Mouse (Mus musculus): ENCODE measurements at regions not wholly inside any gene's neighbourhood (a gene's known extent, or its start where the extent isn't known, plus 50 kb on each side); places are given as distances from the start of the nearest gene placed in this dataset.
"Not testable (repeated sequence)": the region's sequence is repeated elsewhere in the genome, so short reads cannot be mapped to it uniquely, and the experiment has no call there.

DNA sequence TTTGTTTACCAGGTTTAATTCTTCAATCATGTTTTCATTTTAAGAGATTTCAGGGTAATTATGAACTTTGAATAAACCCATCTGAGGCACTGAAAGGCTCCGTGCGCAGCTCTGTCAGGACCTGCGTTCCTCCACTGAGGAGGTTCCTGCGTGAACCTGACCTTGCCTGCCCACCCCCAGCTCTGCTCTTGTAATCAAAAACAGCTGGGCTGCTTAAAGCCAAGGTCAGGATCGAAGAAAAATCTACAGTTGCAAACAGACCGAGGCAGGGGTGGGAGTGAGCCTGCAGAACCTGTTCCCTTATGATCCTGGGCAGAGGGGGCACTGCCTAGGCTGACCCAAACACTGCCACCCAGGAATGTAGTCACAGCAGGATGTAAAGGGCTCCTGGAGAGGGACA is 134.8 kb upstream of the Bcor start:
- ATAC-seq (ENCODE audit: poor library complexity, severe bottlenecking), result no peak

DNA sequence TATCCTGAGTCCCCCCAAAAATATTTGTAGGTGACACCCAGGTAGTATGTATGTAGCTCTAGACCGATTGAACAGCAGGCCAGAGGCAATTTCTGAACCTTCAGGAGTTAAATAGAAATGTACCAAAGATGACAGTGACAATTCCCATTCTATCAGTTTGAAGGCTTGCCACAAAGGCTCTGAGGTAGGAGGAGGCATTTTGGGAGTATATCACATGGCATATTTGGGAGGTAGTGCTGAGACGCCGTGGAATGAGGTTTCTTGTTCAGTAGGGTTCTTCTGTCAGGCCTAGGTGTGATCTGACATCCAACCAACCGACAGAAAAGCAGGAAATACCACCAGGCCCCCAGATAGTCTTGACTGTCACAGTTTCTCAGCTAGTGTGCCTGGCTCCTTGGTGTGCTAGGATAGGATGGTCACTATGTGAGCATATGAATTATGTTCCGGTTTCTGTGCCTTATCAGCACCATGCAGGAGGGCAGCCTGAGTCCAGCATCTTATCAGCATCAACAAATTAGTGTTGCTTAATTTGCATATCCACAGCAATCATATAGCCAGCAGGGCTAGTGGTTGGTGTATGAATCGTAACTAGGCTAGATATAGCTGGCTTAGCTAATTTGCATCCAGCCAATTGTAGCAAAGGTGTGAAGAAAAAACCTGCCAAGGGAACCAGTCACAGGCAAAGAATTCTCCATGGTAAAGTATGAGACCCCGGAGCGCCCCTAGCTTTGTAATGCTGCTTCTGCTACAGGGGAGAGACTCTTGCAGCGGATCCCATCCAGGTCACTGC is 136.3 kb upstream of the Bcor start:
- peak; percentile 40; the same call in 1 of the 2 replicates for ATAC-seq (ENCODE audit: poor library complexity, severe bottlenecking)

DNA sequence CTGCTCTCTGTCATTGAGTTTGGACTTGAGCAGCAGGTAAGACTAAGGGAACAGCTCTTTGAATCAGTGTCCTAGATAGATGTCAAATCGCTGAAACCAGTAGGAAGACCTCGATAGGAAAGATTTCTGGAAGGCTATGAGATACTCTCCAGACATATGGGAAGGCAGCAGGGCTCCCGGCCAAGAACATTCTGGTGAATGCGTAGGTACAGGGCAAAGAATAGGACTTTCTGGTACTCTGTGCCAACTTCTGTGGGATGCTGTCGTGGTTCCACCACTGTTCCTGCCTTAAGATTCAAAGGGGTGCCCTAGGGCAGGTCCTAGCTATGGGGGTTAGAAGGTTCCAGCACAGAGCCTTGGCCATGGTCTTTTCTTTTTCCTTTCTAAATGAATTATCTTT is 138.5 kb upstream of the Bcor start:
- no peak for ATAC-seq (ENCODE audit: poor library complexity, severe bottlenecking)

DNA sequence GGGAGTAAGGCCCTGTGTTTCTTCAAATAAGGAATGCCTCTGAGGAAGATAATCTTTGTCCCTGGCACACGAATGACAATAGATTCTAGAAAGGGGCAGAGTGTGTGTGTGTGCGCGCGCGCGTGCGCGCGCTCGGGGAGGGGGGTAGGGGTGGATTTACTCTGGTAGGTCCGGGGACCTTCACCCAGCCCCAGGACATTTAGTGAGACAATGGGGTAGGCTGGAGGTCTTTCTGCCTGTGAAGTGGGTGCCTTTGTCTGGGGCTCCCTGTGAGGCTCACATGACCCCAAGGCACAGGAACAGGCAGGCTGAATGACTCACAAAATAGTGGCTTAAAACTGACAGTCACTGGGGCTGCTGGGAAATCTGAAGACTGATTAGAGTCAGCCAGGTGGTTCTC is 139.1 kb upstream of the Bcor start:
- no peak for ATAC-seq (ENCODE audit: poor library complexity, severe bottlenecking)

DNA sequence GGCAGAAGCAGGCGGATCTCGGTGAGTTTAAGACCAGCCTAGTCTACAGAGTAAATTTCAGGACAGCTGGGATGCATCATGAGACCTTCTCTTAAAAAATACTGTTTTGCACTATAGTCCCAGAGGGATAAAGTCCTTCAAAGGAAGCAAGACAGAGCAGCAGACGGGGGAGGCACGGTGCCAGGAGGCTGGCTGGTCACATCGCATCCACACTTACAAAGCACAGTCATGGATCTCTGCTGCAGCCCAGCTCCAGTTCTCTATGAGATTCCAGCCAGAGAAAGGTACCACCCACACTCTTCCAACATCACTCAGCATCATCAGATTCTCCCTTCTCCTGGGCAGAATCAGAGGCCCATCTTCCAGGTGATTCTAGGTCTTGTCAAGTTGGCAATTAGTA is 144.5 kb upstream of the Bcor start:
- ATAC-seq (ENCODE audit: poor library complexity, severe bottlenecking), result no peak

DNA sequence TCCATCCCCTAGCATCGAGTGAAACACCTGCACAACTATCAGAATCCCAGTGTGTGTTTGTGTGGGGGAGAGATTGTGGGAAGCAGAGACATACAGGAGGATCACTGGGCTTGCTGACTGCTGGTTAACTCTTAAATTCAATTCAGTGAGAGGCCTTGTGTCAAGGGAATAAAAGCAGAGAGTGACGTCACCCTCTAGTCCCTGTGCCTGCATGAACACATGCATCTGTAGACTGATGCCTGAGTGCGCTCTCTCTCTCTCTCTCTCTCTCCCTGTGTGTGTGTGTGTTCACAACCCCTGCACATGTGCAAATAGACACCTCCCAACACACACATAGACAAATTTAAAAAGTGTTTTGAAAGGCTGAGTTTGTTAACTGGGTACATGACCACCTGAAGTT is 146.8 kb upstream of the Bcor start:
- ATAC-seq (ENCODE audit: poor library complexity, severe bottlenecking), result no peak

DNA sequence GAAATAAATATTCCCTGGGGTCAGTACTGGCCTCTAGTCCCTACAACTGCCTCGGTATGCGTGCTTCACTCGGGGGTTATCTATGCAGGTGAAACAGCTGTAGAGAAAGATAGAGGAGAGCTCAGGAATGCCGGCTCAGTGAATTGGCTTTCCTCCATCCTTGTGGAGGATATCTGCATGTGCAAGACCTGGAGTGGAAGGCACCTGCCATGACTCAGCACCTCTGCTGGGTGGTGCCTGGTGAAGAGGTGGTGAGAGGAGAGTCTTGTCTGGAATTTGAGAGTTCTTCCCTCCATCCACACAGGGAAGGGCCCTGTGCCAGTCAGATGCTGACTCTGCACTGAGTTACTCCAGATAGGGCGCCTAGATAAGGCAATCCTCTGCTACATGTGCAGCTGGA is 152.4 kb upstream of the Bcor start:
- ATAC-seq (ENCODE audit: poor library complexity, severe bottlenecking), result no peak

DNA sequence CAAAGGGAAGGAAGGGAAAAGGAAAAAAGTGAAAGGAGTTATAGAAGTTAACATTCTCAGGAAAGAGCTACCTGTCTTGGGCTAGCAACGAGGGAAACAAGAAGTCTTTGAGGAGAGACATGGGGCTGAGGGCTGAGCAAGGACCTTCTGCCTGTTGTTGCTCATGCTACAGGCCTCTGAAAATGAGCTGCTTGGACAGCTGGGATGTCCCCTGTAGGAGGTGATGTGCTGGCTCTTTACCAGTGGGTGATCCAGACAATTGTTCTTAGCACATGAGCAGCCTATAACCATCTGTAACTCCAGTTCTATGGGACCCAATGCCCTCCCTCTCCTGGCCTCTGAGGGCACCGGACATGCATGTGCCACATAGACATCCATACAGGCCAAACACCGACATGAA is 155.5 kb upstream of the Bcor start:
- ATAC-seq (ENCODE audit: poor library complexity, severe bottlenecking), result no peak

DNA sequence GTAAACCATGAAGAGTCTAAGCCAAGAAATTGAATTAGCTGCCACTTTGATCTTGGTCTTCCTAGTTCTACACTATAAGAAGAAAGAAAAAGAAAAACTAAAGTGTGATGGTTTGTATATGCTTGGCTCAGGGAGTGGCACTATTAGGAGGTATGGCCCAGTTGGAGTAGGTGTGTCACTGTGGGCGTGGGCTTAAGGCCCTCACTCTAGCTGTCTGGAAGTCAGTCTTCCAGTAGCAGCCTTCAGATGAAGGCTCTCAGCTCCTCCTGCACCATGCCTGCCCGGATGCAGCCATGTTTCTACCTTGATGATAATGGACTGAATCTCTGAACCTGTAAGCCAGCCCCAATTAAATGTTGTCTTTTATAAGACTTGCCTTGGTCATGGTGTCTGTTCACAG is 157.3 kb upstream of the Bcor start:
- ATAC-seq (ENCODE audit: poor library complexity, severe bottlenecking), result not testable (repeated sequence)

DNA sequence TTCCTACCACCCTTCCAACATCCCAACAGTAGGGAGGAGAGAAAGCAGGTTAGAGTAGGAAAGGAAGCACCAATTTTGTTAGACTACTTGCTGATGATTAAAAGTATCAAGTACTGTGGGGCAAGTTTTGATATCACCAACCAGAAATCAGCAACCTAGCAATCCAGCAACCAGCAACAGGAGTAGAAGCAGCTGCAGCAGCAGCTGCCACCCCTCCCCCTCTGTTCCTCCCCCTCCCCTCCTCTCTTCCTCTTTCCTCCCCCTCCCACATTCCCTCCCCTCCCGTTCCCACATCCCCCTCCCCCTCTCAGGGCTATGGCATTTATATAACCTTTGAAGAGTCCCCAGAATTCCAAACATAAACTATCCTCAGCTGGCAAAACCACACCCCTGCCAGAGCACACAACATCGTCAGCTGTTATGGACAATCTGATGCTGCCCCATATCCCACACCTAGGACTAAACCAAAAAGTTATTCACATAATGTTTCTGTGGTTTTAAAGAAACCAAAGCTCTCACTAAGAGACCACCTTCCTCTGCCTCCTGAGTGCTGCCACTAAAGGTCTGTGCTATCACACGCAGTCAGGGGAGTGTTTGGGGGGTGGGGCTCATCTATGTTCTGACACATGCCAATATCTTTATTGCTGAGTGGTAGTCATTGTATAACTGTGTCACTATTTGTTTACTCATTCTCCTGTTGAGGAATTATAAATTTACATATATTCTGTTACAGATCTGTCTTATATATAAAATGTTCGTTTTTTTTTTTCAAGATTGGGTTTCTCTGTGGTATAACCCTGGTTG is 158.9 kb upstream of the Bcor start:
- no peak for ATAC-seq (ENCODE audit: poor library complexity, severe bottlenecking)

DNA sequence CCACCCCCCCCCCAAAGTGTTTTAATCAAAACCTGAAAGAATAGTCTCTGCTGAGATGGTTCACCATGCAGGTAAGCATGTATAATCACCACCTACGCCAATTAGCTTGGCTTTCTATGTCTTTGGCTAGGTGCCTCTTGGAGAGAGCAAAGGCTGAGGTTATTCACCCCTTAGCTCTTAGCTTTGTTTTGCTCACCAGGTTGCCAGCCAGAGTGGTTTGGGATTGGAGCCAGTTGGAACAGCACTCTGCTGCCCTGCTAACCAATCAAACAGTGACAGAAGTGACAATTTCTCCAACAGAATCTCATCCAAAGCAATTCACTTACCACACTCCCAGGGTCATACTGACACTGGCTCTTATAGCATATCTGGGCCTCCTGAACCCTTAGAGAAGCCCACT is 162.3 kb upstream of the Bcor start:
- ATAC-seq (ENCODE audit: poor library complexity, severe bottlenecking), result no peak

DNA sequence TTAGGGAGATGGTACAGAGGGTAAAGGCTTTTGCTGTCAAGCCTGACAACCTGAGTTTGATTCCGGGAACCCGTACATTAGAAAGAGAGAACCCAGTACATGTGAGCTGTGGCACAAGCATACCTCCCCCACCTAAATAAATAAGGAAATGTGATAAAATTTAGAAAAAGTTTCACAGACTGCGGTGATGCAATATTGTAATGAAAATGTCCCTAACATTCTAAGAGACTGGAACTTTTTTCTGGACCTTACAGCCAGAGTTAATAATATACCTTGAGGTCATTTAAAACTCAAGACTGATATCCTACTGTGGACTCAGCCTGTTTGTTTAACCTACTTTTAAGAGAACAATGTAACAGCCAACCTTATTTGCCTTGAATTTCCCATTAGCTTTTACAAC is 163.1 kb upstream of the Bcor start:
- ATAC-seq (ENCODE audit: poor library complexity, severe bottlenecking), result no peak

DNA sequence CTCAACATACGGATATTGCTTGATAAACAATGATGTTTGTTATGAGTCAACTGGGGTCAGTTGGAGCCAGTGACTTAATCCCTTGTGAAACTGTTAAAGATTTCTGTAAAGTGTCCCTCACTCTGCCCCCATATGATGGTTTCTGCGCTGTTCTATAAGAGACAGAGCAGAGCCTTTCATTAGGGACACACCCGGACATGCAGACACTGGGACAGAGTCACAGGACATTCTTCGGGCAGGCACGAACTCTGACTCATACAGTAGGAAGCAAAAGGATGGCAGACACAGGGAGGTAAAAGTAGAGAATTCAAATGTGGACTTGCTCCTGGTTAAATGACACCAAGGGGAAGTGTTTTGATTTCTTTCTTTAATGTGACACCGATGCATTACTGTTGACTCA is 163.7 kb upstream of the Bcor start:
- no peak for ATAC-seq (ENCODE audit: poor library complexity, severe bottlenecking)

DNA sequence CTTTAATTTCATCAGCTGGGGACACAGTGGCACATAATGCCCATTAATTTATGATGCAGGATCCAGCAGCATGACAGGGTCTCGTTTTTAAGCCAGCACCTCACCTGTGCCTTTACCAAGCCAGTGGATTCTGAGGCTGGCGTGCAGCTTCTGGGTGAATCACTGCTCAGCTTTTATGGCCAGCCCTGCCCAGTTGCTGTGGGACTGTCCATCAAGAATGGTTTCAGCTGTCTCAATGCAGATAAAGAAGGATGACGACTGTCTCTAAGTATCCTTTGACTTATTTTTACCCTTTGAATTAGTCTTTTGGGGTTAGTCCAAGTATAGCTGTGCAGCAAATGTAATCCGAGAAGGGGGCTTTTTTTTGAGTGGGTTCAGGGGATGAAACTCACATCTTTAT is 167.3 kb upstream of the Bcor start:
- no peak for ATAC-seq (ENCODE audit: poor library complexity, severe bottlenecking)

DNA sequence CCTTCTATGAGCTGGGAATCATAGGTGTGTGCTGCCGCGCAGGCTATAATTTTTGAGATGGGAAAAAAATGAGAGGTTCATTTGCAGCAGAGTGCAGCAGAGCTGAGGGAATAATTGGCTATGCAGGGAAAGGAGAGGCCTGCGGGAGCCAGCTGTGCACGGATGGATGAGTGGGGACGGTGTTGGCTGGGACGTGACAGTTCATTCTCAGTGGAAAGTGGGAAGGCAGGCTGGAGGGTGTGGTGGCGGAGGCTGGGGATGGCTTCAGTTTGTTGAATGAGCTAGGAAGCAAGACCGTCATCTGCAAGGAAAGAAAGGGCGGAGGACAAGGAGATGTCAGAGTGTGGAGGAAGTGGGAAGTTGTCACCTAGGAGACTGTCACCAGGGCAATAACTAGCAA is 180.4 kb upstream of the Bcor start:
- no peak for ATAC-seq (ENCODE audit: poor library complexity, severe bottlenecking)

DNA sequence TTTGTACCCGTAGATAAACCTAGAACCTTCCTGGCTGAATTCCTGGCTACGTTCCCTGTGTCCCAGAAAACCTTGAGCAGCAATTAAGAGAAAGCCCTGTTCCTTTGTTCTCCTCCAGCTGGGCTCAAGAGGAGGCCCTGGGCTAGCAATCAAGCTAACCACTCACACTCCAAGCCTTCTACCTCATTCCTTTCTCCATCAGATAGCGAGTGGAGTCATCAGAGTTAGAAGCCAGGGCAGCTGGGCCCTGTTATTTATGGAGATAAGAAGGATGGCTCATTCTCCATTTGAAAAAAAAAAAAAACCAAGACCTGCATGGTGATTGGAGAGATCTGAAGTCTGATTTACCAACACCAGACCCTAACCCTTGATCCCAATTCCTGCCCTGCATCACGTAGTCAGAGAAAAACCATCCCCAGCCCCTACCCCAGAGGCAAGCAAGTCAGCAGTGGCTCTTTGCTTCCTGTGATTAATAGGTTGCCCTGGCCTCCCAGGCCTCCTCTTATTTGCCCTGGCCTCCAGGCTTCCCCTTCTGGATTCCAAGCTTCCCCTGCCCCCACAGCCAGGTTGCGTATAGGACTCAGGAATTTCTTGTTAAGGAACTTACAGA is 181.3 kb upstream of the Bcor start:
- ATAC-seq (ENCODE audit: poor library complexity, severe bottlenecking), result no peak

DNA sequence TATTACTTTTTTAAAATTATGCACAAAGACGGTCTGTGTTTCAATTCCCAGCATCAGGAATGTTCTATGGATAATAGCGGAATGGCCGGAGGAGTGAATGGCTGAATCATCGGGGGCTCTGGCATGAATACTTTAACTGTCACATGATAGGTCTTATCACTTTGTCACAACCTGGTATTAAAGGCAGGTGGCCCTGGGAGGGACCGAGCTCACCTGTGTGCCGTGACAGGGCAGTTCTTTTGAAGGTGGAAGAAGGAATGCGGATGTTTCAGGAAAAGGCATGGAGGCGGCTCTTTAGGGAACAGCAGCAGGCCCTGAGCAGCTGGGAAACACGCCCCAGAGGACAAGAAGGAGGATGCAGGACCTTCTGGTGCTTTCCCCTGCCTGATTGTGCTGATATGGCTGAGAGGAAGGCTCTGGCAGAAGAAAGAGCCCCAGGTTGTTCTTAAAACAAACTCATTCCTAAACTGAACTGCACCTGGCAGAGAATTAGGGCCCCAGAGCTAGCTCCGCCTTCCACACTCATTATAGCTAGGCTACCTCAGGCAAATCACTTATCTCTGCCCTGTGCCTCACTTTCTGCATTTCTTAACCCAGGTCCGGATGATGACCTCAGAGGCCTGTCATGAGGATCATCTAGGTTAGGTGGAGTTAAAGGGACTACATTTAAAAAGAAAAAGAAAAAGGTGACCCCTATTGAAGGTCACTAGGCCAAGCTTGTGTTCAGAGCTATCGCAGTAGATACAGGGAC is 184.8 kb upstream of the Bcor start:
- no peak for ATAC-seq (ENCODE audit: poor library complexity, severe bottlenecking)

DNA sequence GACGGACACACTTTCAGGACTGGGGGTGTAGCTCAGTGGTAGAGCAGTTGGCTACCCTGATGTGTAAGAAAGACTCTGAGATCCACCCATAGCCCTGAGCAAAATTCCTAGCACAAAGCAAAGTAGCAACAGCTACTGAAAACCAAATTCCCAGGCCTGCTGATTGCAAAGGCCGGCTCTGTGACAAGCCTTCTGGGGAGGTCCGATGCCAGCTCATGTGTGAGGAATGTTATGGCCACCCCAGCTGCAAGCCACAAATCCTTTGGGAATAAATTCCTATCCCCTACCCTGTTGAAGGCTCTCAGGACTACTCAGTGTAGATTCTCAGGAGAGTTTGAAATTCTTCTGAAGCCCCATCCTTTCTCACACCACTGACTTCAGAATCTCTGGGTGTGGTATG is 186.7 kb upstream of the Bcor start:
- ATAC-seq (ENCODE audit: poor library complexity, severe bottlenecking), result no peak

DNA sequence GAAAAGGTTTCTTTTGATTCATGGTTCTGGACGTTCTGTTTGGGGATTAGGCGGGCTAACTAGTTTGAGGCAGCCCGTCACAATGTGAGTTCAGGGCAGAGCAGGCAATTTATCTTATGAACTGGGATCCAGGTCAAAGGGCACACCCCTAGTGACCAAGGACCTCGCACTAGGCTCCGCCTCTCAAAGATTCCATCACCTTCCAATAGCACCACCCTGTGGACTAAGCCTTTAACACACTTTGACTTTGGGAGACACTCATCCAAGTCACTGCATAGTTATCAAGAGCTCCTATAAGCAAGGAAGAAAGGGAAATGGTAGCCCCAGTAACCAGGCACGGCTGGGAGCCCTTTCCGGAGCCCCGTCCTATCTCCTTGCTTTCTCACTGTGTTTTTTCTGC is 188.0 kb upstream of the Bcor start:
- ATAC-seq (ENCODE audit: poor library complexity, severe bottlenecking), result no peak

DNA sequence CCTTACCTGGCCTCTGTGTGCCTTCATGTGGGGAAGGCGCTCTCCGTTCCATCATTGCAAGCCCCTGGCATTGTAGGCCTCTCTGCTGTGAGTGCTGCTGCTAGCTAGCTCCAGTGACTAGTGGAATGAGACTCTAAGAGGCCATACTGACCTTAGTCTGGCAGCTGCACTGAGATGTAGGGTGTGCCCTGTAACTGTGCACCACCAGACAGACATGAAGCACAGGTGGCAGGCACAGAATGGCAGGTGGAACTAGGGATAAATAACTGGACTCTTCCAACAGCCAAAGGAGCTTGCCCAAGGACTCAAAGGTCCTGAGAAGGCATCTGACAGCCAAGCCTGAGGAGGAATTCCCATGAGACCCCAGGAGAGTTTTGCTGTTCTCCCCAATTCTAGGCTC is 194.7 kb upstream of the Bcor start:
- ATAC-seq (ENCODE audit: poor library complexity, severe bottlenecking), result no peak

DNA sequence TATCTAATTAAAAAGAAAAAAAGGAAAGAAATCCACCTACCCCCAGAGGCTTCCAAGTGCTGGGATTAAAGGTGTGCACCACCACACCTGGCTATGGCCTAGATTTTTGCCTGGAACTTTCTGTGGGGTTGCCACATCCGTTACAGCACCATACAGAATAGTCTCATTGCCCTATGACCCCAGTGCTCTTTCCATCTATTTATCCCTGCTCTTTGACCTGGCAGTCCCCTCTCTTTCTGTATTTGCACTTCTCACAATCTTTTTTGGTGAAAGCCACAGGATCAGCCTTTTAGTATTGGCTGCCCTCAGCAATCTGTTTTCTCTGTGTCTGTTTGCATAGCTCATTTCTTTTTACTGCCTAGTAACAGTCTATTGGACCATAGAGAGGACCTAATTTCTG is 197.9 kb upstream of the Bcor start:
- ATAC-seq (ENCODE audit: poor library complexity, severe bottlenecking), result no peak
